In genomic region chr4:140246180-140247005, GRCm38 (mm10) we compare ENCODE assay signal across 9 mouse cellular contexts. TPM values are rescaled to one million over a fixed set of nuclear protein-coding genes. Genes with fewer than 3 reads are reported as not detected.
DNase-seq lines count a peak whose midpoint lies in the region; ATAC-seq lines count a peak whose summit lies in the region.
"Had no signal": no experiment of that assay in that cellular context is flagged by ENCODE, and none has a peak within 500 bp of the region (broad histone marks: within the 10 kb centered on the region; RNA-seq: fewer than 3 reads in every experiment).

Gene Igsf21, minus strand, starts transcription at chr4:140246784.

- H3K9me3 ChIP-seq in kidney, embryonic 16.5 days (ENCODE audit: low read length) = no peaks in the 10 kb centered on the region
- H3K9me3 ChIP-seq in forebrain, embryonic 15.5 days = no peaks in the 10 kb centered on the region

- no peaks in the 10 kb centered on the region for H3K36me3 ChIP-seq in kidney, embryonic 16.5 days (ENCODE audit: insufficient read depth, low read length)
- H3K36me3 ChIP-seq in forebrain, embryonic 15.5 days = no peaks in the 10 kb centered on the region

- H3K27me3 ChIP-seq in kidney, embryonic 16.5 days (ENCODE audit: insufficient read depth, low read length) = peaks cover 92% of the 10 kb centered on the region
- H3K27me3 ChIP-seq in forebrain, embryonic 15.5 days = peaks cover 34% of the 10 kb centered on the region; the same call in 1 of the 2 replicates

- H3K4me2 ChIP-seq in kidney, embryonic 16.5 days (replicated peaks; ENCODE audit: low read depth, low read length) = peak within 1 kb of the TSS; percentile 39
- H3K4me2 ChIP-seq in forebrain, embryonic 15.5 days (replicated peaks) = peak within 1 kb of the TSS; percentile 89

- ATAC-seq in kidney, embryonic 16.5 days (ENCODE audit: low FRiP score, low TSS enrichment) = peak; percentile 74
- ATAC-seq in forebrain, embryonic 15.5 days (replicated peaks) = peak; percentile 70

- H3K4me1 ChIP-seq in kidney, embryonic 16.5 days (ENCODE audit: insufficient read depth, low read length) = peaks cover 18% of the 10 kb centered on the region
- H3K4me1 ChIP-seq in forebrain, embryonic 15.5 days = peaks cover 66% of the 10 kb centered on the region

- intact Hi-C loops in left cerebral cortex, postnatal 36 days (cut with DNase I) = loop anchor here (5.0 to 10.0 kb wide), 5 partner anchors 104 to 369 kb away; no protein-coding TSS in a partner anchor

- H3K9ac ChIP-seq in kidney, embryonic 16.5 days (replicated peaks; ENCODE audit: low read length) = no peak within 1 kb of the TSS
- peak within 1 kb of the TSS; percentile 77 for H3K9ac ChIP-seq in forebrain, embryonic 15.5 days (replicated peaks)

- no peak for DNase-seq in kidney, adult 11 months
- peak; percentile 58 to 73 for DNase-seq in cerebellum, adult 18-20 months
- DNase-seq in left cerebral cortex, postnatal 36 days (ENCODE audit: low spot score in 2 of 2) = peak in 1 of 2 experiments; percentile 70
- DNase-seq in retina, adult 2 months (ENCODE audit: low read depth, low spot score) = peak; percentile 75
- no peak for DNase-seq in spleen, postnatal 4 days (ENCODE audit: low spot score in 2 of 2)
- DNase-seq in lung, postnatal 25 days (ENCODE audit: low spot score) = no peak

- no peak within 1 kb of the TSS for H3K27ac ChIP-seq in kidney, embryonic 16.5 days (ENCODE audit: low read length)
- H3K27ac ChIP-seq in forebrain, embryonic 15.5 days (replicated peaks) = peak within 1 kb of the TSS; percentile 65

- WGBS in kidney, embryonic 16.5 days = under 1% methylated on average over 82 of the region's 90 CpGs
- under 1% methylated on average over 84 of the region's 90 CpGs for WGBS in forebrain, embryonic 15.5 days

- peak within 1 kb of the TSS; percentile 31 for H3K4me3 ChIP-seq in kidney, embryonic 16.5 days (ENCODE audit: low read length)
- H3K4me3 ChIP-seq in forebrain, embryonic 15.5 days = peak within 1 kb of the TSS; percentile 59

RNA-seq across cellular contexts. Expression of gene Igsf21, which starts in this region (rescaled TPM):
- 1.5 TPM in 2 replicates for polyA plus RNA-seq in kidney, embryonic 16.5 days (2015; fragmentation: Nextera tagmentation; extraction: Ambion mirVana)
- polyA plus RNA-seq in forebrain, embryonic 15.5 days (2015; fragmentation: Nextera tagmentation; extraction: Ambion mirVana) = 50.8 and 57.2 TPM in 2 replicates
- 100 to 1,000 TPM in 1 of 2 experiments, 10 to 100 TPM in 1; 80.4 to 103 TPM for total RNA-seq in left cerebral cortex, postnatal 36 days (2021)
- total RNA-seq: liver, adult 2 months had no signal
- polyA plus RNA-seq: liver, adult 2 months had no signal

Comparison
In these comparisons a context has a peak if more than half of its experiments do, and no peak if none do; other contexts are left out.
1. RNA of gene Igsf21 (polyA plus RNA-seq): 50.8 to 57.2 TPM in forebrain, embryonic 15.5 days; 1.5 TPM in kidney, embryonic 16.5 days; every median in the first group is over 10 times any median in the second.
2. DNase-seq: peak in cerebellum, adult 18-20 months (2 of 2) and retina, adult 2 months (single experiment); none in kidney, adult 11 months (single experiment), spleen, postnatal 4 days (0 of 2) and lung, postnatal 25 days (single experiment).